Mouse (Mus musculus) ES-Bruce4 (cell line): ENCODE results near the gene Sugct. TPM values are rescaled to one million over a fixed set of nuclear protein-coding genes. Genes with fewer than 3 reads are reported as not detected.

Source experiments
- H3K27ac ChIP-seq: 2 replicates; pipeline ENCODE4 v1.5.1; 2012; ENCODE audit warnings: low read length, inconsistent platforms; ENCODE audit not compliant: insufficient read depth
- H3K27me3 ChIP-seq: 2 replicates; pipeline ENCODE4 v1.6.1; 2012; ENCODE audit warnings: mild to moderate bottlenecking, low read length, inconsistent platforms; ENCODE audit not compliant: control insufficient read depth, poor library complexity, insufficient read depth, severe bottlenecking
- H3K36me3 ChIP-seq: 2 replicates; pipeline ENCODE4 v1.6.1; 2012; ENCODE audit warnings: inconsistent platforms, mild to moderate bottlenecking, low read length, moderate library complexity; ENCODE audit not compliant: control insufficient read depth, poor library complexity, insufficient read depth, severe bottlenecking
- H3K4me1 ChIP-seq: one replicate; pipeline ENCODE4 v1.8.1; 2011; ENCODE audit warnings: low read length; ENCODE audit not compliant: control insufficient read depth, insufficient read depth
- H3K4me3 ChIP-seq: 2 replicates; pipeline ENCODE4 v1.5.1; 2011; ENCODE audit warnings: low read depth, mild to moderate bottlenecking, low read length
- H3K9ac ChIP-seq: 2 replicates; pipeline ENCODE4 v1.6.1; 2012; ENCODE audit warnings: low read depth, mild to moderate bottlenecking, inconsistent platforms; ENCODE audit not compliant: poor library complexity, severe bottlenecking
- H3K9me3 ChIP-seq: replicated peaks from 2 replicates; pipeline ENCODE4 v1.6.1; 2012; ENCODE audit warnings: mild to moderate bottlenecking, low read length, inconsistent platforms; ENCODE audit not compliant: control insufficient read depth, poor library complexity, insufficient read depth, severe bottlenecking
- CTCF ChIP-seq: IDR thresholded peaks from one replicate; pipeline ENCODE4 v1.8.1; 2011; ENCODE audit warnings: low read depth, low read length
- EP300 ChIP-seq: IDR thresholded peaks from 2 replicates; pipeline ENCODE4 v1.6.1; 2011; ENCODE audit warnings: low read depth, low read length; ENCODE audit not compliant: insufficient read depth
- POLR2A ChIP-seq: IDR thresholded peaks from one replicate; pipeline ENCODE4 v1.8.1; 2011; ENCODE audit warnings: low read length; ENCODE audit not compliant: insufficient read depth
- polyA plus RNA-seq: library from polyadenylated mRNA; stranded (reverse); fragments of >200 nt; gene quantifications from 2 replicates; pipeline ENCODE4 v1.2.4, GENCODE M21; 2011; ENCODE audit warnings: low read depth; ENCODE audit not compliant: missing spikeins, insufficient read depth, insufficient read length

Gene Sugct
- polyA plus RNA-seq, 1 experiment: 2.8 TPM

- H3K9ac ChIP-seq: no peak overlapping the region
- no peaks in the 10 kb centered on the region for H3K27me3 ChIP-seq
- H3K9me3 ChIP-seq: peaks cover 6% of the 10 kb centered on the region
- H3K36me3 ChIP-seq: no peaks in the 10 kb centered on the region
- peaks cover 3% of the 10 kb centered on the region for H3K4me1 ChIP-seq
- no peak overlapping the region for H3K4me3 ChIP-seq
- H3K27ac ChIP-seq: no peak overlapping the region
- TF ChIP-seq CTCF (no peak), POLR2A (no peak), EP300 (no peak)
Observed at GRCm38 (mm10) chr13:16821785-16822184, 873.6 kb downstream of the Sugct start.

- Histone ChIP-seq H3K36me3 (no peaks in the 10 kb centered on the region), H3K27me3 (no peaks in the 10 kb centered on the region), H3K4me1 (no peaks in the 10 kb centered on the region)
Observed at GRCm38 (mm10) chr13:16817471-16817870, 877.9 kb downstream of the Sugct start.

GRCm38 (mm10) chr13:16816747-16817146 is 878.6 kb downstream of the Sugct start:
- Histone ChIP-seq H3K27ac (no peak overlapping the region), H3K27me3 (no peaks in the 10 kb centered on the region), H3K9ac (no peak overlapping the region), H3K9me3 (no peaks in the 10 kb centered on the region), H3K36me3 (no peaks in the 10 kb centered on the region), H3K4me3 (no peak overlapping the region), H3K4me1 (no peaks in the 10 kb centered on the region)
- TF ChIP-seq CTCF: no peak
- TF ChIP-seq POLR2A: no peak
- no peak for TF ChIP-seq EP300

More at GRCm38 (mm10) chr13:16817471-16817870, 877.9 kb downstream of the Sugct start:
- Histone ChIP-seq H3K9ac (no peak overlapping the region), H3K27ac (no peak overlapping the region), H3K9me3 (no peaks in the 10 kb centered on the region), H3K4me3 (no peak overlapping the region)
- TF ChIP-seq EP300: no peak
- no peak for TF ChIP-seq CTCF
- no peak for TF ChIP-seq POLR2A

GRCm38 (mm10) chr13:16812268-16812667 is 883.1 kb downstream of the Sugct start:
- Histone ChIP-seq H3K9ac (no peak overlapping the region), H3K36me3 (no peaks in the 10 kb centered on the region), H3K27me3 (no peaks in the 10 kb centered on the region), H3K4me1 (no peaks in the 10 kb centered on the region), H3K27ac (no peak overlapping the region), H3K9me3 (no peaks in the 10 kb centered on the region), H3K4me3 (no peak overlapping the region)
- TF ChIP-seq EP300: no peak
- no peak for TF ChIP-seq CTCF

Other genes starting within 250 kb of the Sugct start
- 66.0 and 71.8 TPM in 2 replicates for gene Mplkip, start 361 bp downstream of the Sugct start, polyA plus RNA-seq
- gene Cdk13, start 109.5 kb upstream of the Sugct start, polyA plus RNA-seq: 69.2 and 77.8 TPM in 2 replicates
- 70.5 and 74.0 TPM in 2 replicates for gene Rala, start 248.7 kb upstream of the Sugct start, polyA plus RNA-seq